Mouse (Mus musculus) gastrocnemius, adult 8-10 months (tissue): ENCODE measurements at regions not wholly inside any gene's neighbourhood (a gene's known extent, or its start where the extent isn't known, plus 50 kb on each side); places are given as distances from the start of the nearest gene placed in this dataset.

Experiments
- DNase-seq, 2 experiments: peaks; one replicate each; pipeline ENCODE4 v3.0.0; 2022; ENCODE audit warnings: low spot score in 2 of 2

GRCm38 (mm10) chr5:90030737-90031136, 147.6 kb upstream of the Adamts3 start:
- DNase-seq: no peak

- DNase-seq: peak; percentile 8 to 27
Observed at GRCm38 (mm10) chr5:90029751-90030150, 146.6 kb upstream of the Adamts3 start.

- no peak for DNase-seq
Observed at GRCm38 (mm10) chr5:90026835-90027753, 144.0 kb upstream of the Adamts3 start.

- DNase-seq: no peak
Observed at GRCm38 (mm10) chr5:90021447-90021846, 138.3 kb upstream of the Adamts3 start.

GRCm38 (mm10) chr5:90000758-90001157, 117.6 kb upstream of the Adamts3 start:
- no peak for DNase-seq

- DNase-seq: no peak
Observed at GRCm38 (mm10) chr5:89991568-89991967, 108.4 kb upstream of the Adamts3 start.

GRCm38 (mm10) chr5:89981627-89982026, 98.5 kb upstream of the Adamts3 start:
- no peak for DNase-seq

GRCm38 (mm10) chr5:89980204-89980603, 97.1 kb upstream of the Adamts3 start:
- DNase-seq: no peak

GRCm38 (mm10) chr5:89952611-89953010, 69.5 kb upstream of the Adamts3 start:
- DNase-seq: no peak

GRCm38 (mm10) chr5:89945660-89945925, 62.5 kb upstream of the Adamts3 start:
- no peak for DNase-seq

GRCm38 (mm10) chr5:89944855-89945659, 61.9 kb upstream of the Adamts3 start:
- no peak for DNase-seq

GRCm38 (mm10) chr5:89943276-89944127, 60.4 kb upstream of the Adamts3 start:
- no peak for DNase-seq

GRCm38 (mm10) chr5:89942244-89942643, 59.1 kb upstream of the Adamts3 start:
- no peak for DNase-seq

- no peak for DNase-seq
Observed at GRCm38 (mm10) chr5:89932999-89933398, 49.9 kb upstream of the Adamts3 start.
